Mouse (Mus musculus) inflammation-experienced regulatory T-cells, adult 6 months (primary cell): ENCODE data around the gene Rad52. TPM values are rescaled to one million over a fixed set of nuclear protein-coding genes. Genes with fewer than 3 reads are reported as not detected.
A peak's percentile ranks its signal among the peaks of the same experiment; 100 is the strongest.

Experiments used
- ATAC-seq: one replicate; pipeline ENCODE4 v1.8.0; 2017
- polyA plus RNA-seq, 3 experiments: library from polyadenylated mRNA; unstranded; fragments of 100-300 nt; shearing (Covaris generic); gene quantifications; one replicate each; pipeline ENCODE4 v1.2.1; 2017

Gene Rad52
- 10 to 100 TPM; 32.2 to 59.2 (median 46.8) TPM for polyA plus RNA-seq

DNA sequence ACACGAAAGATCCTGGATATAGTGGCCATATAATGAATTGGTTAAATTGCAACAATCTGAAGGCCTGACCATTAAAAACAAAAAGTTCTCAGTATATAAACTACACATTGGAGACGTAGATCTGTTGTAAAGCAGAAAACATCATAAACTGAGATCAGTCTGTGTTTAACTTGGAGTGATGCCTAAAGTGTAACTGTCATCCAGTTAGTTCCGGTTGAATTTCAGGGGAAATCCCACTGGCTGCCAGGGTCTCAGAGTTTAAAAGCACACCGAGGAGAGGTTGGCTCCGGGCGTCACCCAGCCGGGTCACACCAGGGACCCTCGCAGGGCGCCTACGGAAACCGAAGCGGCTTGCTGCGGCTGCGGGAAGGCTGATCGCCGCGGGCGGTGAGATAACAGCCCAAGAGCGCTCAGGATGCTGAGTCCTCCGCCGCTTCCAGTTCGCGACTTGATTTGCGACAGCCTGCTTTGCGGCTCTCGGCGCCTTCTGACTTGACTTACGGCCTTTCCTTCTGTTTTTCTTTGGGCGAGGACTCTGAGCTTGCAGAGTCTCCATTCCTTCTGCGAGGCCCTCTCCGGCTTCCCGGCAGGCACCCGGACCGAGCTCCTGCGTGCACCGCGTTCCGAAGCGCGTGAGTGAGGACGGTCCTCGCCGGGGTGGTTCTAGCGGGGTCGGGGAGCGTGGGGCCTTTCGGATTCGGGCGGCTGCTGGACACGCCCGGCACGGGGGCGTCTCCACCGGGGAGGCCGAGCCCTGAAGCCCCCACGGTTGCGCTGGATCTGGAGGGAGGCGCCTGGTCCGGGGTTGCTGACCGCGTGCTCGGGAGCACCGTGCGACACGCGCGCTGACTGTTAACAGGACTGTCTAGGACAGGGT is at the start of gene Rad52:
Gene Rad52 (plus strand): TSS at position 495 of the 877 bp plus-strand sequence.
- peak; percentile 89 for ATAC-seq

DNA sequence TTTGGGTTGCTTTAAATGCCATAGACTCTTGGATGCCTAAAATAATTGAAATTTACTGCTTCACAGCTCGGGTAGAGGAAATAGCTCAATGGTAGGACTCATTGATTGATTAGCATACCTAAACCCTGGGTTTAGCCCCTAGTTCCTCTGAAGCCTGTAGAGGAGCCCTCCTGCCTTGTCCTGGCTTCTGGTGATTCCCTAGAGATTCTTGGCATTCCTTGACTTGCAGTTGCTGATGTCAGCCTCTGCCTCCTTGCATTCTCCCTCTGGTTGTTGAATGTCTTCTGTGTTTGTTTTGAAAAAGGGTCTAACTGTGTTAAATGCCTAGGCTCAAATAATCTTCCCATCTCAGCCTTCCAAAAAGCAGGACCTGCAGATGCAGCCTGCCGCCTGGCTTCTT is 48.3 kb upstream of the Rad52 start:
- no peak for ATAC-seq

DNA sequence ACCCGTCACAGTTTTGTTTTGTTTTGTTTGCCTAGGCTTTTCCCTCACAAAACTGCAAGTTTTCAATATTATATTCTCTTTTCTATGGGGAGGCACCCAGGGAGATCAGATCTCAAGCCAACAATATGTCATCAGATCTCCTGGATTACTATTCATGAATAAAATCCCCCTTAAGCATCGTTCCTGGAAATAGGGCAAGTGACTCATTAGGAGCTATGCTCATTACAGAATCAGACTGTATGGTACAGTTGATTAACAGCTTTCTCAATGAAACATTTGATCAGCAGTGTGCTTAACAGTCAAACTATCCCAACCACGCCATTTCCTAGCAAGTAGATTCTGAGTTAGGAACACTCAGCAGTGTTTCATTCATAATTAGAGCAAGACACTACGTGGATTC is 47.0 kb upstream of the Rad52 start:
- no peak for ATAC-seq

DNA sequence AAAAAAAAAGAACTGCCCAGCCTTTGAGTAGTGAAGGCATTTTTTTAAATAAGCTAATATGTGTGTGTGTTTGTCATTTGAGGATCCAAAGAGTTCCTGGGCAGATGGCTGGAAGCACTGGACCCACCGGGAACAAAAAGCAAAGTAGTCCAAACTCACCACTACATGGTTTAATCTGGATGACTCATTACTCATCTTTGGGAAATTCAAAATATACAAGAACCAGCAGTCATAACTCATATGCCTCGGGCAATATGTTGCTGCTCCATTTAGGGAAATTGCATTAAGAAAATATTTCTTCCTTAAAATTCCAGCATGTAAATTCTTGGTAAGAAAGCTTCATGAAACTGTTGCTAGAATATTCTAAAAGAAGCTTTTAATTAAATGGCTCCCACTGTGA is 42.3 kb upstream of the Rad52 start:
- ATAC-seq = no peak

DNA sequence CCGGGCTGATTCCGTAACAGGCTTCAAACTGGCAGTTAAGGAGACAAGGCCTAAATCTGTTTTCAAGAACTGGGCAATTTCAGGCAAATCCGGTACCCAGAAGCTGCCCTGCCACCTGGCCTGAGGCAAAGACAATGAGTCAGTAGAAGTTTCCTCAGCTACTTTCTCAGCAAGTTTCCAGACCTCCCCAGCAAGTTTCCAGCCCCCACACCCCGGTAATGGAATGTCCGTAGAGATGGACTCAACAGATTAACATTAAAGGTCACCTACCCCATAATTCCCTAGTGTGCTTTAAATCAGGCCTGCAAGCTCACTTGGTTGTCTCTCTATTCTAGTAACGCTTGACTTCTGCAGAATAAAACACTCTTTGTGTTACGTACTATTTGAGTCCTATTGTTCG is 41.0 kb upstream of the Rad52 start:
- ATAC-seq = no peak

DNA sequence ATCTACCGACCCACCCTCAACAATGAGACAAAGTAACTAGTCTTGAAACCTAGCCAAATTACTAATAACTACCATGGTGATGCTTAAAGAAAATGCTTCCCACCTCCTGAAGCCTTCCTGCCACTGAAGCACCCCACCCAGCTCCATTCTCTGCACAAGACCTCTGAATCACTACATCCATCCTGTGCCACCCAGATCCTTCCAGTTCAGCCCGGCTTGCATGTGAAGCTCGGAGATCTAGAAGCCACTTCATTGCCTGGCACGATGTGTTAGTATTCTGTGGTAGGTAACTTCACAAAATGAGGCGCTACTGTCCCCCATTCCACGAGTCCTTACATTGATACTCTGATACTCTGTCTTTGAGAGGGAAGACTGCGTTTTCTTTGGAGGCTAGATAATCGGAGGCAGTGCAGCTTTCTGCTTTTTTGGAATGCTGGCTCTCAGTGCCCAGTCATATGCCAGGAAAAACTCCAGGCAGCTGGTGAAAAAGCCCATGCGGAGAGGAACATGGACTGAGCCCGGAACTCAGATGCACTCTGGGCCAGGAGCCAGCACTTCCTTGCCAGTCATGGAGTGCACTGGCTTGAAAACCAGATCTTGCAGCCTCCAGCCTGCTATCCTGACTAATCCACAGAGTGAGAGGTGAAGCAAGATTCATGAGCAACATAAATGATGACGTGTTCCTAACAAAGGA is 38.0 kb upstream of the Rad52 start:
- ATAC-seq = no peak

DNA sequence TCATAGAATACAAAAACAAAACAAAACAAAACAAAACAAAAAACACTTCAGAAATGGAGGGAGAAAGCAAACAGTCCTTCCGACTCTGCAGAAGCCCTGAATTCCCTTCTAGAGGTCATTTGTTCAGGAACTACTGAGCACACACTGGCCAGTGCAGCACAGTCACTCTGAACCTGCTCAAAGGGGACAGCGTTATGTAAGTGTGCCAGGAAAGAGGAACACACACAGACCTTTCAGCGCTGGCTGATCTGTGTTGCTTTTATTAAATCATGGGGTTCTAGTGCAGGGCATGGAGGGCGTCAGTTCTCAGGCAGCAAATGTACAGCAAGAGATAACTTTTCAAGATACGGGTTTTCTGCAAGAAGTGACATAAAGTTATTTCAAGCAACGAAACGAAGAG is 19.3 kb upstream of the Rad52 start:
- no peak for ATAC-seq

DNA sequence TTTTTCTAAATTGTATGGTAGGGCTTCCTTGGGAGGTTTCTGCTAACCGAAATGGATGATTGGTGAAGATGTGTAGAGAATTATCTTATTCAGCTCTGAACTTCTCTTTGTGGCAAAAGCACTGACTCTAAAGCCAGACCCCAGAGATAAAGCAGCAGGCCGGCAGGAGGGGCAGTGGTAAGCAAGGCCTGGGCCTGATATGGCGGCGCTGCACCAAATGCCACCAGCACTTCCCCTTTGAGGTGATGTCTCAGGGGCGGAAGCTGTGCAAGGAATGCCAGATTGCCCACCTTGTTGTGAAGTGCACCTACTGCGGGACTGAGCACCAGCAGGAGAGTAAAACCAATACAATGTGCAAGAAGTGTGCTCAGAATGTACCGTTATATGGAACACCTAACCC is 9.8 kb upstream of the Rad52 start:
- ATAC-seq = no peak

DNA sequence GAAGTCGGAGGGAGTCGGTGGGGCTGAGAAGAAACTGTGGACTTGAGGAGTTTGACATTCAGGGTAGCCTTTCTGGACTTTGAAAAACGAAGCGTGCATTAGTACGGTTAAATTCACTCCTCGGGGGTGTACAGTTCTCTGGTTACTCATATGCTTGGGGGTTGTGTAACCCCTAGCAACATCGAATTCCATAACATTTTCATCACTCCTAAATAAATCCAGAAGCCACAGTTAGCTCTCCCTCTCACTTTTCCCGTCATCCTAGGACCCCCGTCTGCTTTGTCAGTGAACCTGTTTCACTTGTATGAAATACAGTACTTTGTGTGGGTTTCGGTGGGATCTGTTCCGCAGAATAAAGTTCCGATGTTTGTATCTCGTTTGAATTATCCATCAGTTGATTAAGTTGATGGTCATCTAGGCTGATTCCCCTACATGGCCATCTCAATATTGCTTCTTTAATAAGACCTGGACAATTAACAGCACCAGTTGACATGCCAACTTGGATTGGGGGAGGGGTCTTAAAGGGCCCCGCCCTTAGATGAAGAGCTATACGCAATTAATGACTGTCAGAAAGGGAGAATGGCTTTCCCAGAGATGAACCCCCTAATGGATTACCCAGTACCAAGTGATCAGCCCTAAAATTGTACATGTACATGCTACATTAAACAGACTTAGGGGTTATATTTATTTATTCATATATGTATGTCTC is 737 bp downstream of the Rad52 start:
- no peak for ATAC-seq

DNA sequence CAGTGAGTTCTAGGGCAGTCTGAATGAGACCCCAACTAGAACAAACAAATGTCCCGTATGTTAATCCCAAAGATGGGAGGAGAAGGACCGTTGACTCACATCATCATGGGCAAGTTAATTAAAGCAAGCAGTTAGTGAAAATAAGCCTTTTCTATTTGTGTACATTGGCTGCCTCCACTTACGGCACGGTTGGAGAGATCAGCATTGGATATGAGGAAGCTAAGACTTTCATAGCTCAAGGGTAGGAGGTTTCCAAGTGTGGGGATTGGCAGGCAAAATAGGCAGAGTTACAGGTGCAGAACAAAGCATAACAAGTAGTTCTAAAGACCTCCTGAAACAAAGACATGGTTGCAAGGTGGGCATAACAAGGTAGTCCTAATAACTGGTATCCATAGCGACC is 3.0 kb downstream of the Rad52 start:
- no peak for ATAC-seq

DNA sequence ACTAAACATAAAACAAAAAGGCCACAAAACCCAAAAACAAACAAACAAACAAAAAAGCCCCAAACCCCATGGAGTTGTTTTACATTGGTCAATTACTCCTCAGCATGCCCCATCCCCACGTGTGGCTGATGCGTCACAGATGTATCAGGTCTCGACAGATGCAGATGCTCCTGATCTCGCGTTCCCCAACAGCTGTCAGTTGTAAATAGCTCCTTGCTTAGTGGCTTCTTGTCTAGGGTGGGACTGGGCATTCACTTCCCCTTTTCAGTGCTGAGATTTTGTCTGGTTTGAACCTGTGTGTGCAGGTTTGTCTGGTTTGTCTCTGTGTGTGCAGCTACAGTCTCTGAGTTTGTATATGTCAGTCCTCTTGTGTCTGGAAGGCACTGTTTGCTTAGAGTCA is 9.5 kb downstream of the Rad52 start:
- no peak for ATAC-seq

DNA sequence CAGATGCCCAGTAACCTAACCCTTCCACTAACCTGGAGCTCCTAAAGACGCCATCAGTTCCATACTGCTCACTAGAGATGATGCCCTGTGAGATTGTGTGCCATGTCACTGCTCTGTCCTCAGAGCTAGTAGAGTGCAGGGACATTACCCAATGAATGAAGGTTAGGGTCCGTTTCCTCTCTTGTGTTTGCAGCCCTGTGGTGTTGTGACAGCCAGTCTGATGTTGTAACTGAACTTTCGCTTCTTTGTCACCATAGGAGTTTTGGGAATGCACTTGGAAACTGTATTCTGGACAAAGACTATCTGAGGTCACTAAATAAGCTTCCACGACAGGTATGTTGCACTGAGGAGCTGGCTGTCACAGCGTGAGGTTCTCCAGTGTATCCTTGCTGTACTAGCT is 13.2 kb downstream of the Rad52 start:
- ATAC-seq = no peak

DNA sequence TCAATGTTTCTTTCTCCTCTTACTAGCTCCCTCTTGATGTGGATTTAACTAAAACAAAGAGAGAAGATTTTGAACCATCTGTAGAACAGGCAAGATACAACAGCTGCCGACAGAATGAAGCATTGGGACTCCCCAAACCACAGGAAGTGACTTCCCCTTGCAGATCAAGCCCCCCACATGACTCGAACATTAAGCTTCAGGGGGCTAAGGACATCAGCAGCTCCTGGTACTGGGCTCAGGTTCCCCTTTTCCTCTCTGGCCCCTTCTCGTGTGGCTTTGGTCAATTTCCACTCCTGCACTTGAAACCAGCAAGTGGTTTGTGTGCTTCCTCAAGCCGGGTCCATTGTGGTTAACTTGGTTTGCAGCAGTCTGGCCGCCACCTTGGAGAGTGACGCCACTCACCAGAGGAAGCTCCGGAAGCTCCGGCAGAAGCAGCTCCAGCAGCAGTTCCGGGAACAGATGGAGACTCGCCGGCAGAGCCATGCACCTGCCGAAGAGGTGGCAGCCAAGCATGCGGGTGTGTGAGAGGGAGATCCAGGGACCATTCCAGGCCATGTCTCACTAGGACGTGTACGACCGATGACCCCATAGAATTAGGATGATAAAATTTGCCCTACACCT is 16.2 kb downstream of the Rad52 start:
- peak; percentile 35 for ATAC-seq

DNA sequence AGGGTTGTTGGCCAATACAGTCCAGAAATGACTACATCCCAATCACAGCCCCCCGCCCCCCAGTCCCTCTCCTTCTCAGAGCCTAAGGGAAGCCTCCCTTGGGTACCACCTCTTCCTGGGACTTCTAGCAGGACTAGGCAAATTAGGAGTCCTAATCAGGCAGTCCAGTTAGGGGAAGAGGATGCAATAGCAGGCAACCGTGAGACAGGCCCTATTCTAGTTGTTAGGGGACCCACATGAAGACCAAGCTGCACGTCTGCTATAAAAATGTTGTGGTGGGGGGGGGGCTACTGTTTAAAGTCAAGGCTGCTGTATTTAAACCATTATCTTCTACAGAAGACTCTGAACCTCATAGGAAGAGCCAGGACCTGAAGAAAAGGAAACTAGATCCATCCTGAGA is 19.6 kb downstream of the Rad52 start:
- ATAC-seq = no peak

DNA sequence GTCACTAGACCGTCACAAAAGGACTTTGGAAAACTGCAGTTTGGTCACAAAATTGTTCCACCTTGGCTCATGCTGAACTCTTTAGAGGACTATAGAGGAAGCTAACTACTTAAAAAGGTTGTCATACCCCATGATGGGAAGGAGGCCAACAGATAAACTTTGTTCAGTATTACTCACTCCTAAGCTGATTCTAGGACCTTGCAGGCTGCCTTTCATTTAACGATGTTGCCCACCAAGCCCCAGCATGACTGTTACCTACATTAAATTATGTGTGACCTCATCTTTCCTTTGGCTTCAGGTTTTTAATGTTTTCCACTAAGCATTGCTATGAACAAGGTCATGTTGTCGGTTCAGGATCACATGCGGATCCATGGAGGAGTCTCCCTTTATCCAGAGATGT is 20.0 kb downstream of the Rad52 start:
- no peak for ATAC-seq

DNA sequence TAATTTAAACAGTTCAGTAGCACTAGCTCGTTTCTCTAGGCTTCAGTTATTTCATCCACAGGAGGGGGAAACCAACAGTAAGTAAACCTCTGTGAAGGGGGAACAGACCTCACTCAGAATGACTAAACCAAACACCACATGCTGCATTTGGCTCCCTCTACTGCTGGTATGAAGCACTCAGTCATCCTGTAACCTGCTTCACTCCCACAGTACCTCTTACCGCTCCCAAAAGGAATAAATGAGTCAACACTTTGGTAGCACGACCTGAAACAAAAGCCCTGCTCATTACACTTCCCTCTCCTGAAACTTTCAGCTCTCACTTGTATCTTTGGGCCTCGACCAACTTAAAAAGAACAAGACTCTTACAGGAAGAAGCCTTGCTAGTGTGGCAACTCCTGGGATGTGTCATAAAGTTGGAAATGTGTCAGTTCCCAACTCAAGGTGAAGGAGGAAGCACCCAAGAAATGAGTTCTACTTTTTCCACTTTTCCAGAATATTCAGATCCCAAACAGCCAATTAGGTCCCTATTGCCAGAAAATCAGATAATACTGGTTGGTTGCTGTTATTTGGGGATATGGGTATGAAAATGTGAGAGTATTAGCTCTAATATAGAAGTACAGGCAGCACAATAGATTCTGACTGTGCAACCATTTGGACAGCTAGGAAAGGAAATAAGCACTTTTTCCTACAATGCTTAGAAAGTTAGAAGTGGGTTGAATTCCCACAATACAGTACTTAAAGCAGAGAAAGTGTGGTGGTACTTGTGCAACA is 21.9 kb downstream of the Rad52 start:
- no peak for ATAC-seq

Other genes starting within 250 kb of the Rad52 start
- gene Erc1, start 54.5 kb upstream of the Rad52 start, polyA plus RNA-seq = 1 to 10 TPM; 6.8 to 7.8 (median 7.3) TPM
- gene Wnk1, start 136.0 kb downstream of the Rad52 start, polyA plus RNA-seq = 100 to 1,000 TPM in 2 of 3 experiments, 10 to 100 TPM in 1; 98.6 to 115 (median 115) TPM
- gene Ninj2, start 190.7 kb downstream of the Rad52 start, polyA plus RNA-seq = 1 to 10 TPM; 1.4 to 6.8 (median 2.4) TPM